Mouse (Mus musculus) hematopoietic stem cell, adult 5-6 weeks (primary cell): Measurements from ENCODE around the gene Donson. TPM values are rescaled to one million over a fixed set of nuclear protein-coding genes. Genes with fewer than 3 reads are reported as not detected.
"Not testable (repeated sequence)": the region's sequence is repeated elsewhere in the genome, so short reads cannot be mapped to it uniquely, and the experiment has no call there.

ENCODE experiments used
- ATAC-seq, 2 experiments: fragments of 125-278 bp in 1 of 2; replicated peaks in 1 of 2; 2 replicates each; pipeline ENCODE4 v1.8.0; 2016 to 2017; ENCODE audit warnings: inconsistent platforms in 2 of 2, mild to moderate bottlenecking in 2 of 2, moderate number of reproducible peaks in 2 of 2, low read depth in 1 of 2, moderate TSS enrichment in 1 of 2; ENCODE audit not compliant: low FRiP score in 2 of 2, poor library complexity in 2 of 2, severe bottlenecking in 2 of 2, insufficient read depth in 1 of 2, low TSS enrichment in 1 of 2
- total RNA-seq: library from RNA; stranded (forward); fragments of 172-1452, 232-1000 nt; gene quantifications from 2 replicates; pipeline ENCODE4 v1.2.3, GENCODE M21; 2017

Gene Donson
- total RNA-seq, 1 experiment from 2014 or later, result 32.1 TPM

- ATAC-seq, result no peak
Measured at GRCm38 (mm10) chr16:91649781-91650180, 38.8 kb downstream of the Donson start.

GRCm38 (mm10) chr16:91649246-91649645, 39.3 kb downstream of the Donson start:
- no peak for ATAC-seq

- ATAC-seq, result peak in 1 of 2 experiments; percentile 33; a peak in 3 of 4 replicates
Measured at GRCm38 (mm10) chr16:91648220-91648550, 40.4 kb downstream of the Donson start.

GRCm38 (mm10) chr16:91647461-91648219, 40.9 kb downstream of the Donson start, which contains the start of gene Son:
TSS of gene Son (plus strand) at chr16:91647506.
- ATAC-seq, result peak; percentile 91 to 95

- peak; percentile 70 to 84 for ATAC-seq
Measured at GRCm38 (mm10) chr16:91646681-91647419, 41.7 kb downstream of the Donson start, which contains the start of gene Gart. TSS of gene Gart (minus strand) at chr16:91646952.

GRCm38 (mm10) chr16:91645995-91646602, 42.5 kb downstream of the Donson start:
- ATAC-seq, result no peak

- ATAC-seq, result not testable (repeated sequence)
Measured at GRCm38 (mm10) chr16:91645420-91645819, 43.1 kb downstream of the Donson start.

GRCm38 (mm10) chr16:91644901-91645300, 43.7 kb downstream of the Donson start:
- ATAC-seq, result no peak

GRCm38 (mm10) chr16:91640171-91640570, 48.4 kb downstream of the Donson start:
- peak in 1 of 2 experiments; percentile 63; a peak in 1 of 4 replicates for ATAC-seq

GRCm38 (mm10) chr16:91639636-91640035, 48.9 kb downstream of the Donson start:
- no peak for ATAC-seq

GRCm38 (mm10) chr16:91639161-91639560, 49.4 kb downstream of the Donson start:
- ATAC-seq, result no peak

GRCm38 (mm10) chr16:91633641-91634040, 54.9 kb downstream of the Donson start:
- ATAC-seq, result peak in 1 of 2 experiments; percentile 45; a peak in 1 of 4 replicates

GRCm38 (mm10) chr16:91632940-91633339, 55.6 kb downstream of the Donson start:
- no peak for ATAC-seq

GRCm38 (mm10) chr16:91632439-91632838, 56.1 kb downstream of the Donson start:
- ATAC-seq, result no peak

GRCm38 (mm10) chr16:91630584-91630983, 58.0 kb downstream of the Donson start:
- no peak for ATAC-seq

- ATAC-seq, result peak in 1 of 2 experiments; percentile 56; a peak in 1 of 4 replicates
Measured at GRCm38 (mm10) chr16:91629749-91630148, 58.8 kb downstream of the Donson start.

GRCm38 (mm10) chr16:91628673-91629072, 59.9 kb downstream of the Donson start:
- ATAC-seq, result no peak; a peak in 1 of 4 replicates

GRCm38 (mm10) chr16:91627831-91628230, 60.7 kb downstream of the Donson start:
- no peak for ATAC-seq
